Mouse (Mus musculus) kidney, postnatal 14 days (tissue): ENCODE measurements around the gene Mettl16.
"Not testable (repeated sequence)": the region's sequence is repeated elsewhere in the genome, so short reads cannot be mapped to it uniquely, and the experiment has no call there.

Source experiments
- DNase-seq: peaks from one replicate; pipeline ENCODE4 v3.0.0; 2022; ENCODE audit warnings: mixed read lengths

Gene Mettl16

GRCm38 (mm10) chr11:74792874-74793273 is 22.2 kb downstream of the Mettl16 start:
- no peak for DNase-seq

GRCm38 (mm10) chr11:74800658-74801057 is 30.0 kb downstream of the Mettl16 start:
- no peak for DNase-seq

DNA sequence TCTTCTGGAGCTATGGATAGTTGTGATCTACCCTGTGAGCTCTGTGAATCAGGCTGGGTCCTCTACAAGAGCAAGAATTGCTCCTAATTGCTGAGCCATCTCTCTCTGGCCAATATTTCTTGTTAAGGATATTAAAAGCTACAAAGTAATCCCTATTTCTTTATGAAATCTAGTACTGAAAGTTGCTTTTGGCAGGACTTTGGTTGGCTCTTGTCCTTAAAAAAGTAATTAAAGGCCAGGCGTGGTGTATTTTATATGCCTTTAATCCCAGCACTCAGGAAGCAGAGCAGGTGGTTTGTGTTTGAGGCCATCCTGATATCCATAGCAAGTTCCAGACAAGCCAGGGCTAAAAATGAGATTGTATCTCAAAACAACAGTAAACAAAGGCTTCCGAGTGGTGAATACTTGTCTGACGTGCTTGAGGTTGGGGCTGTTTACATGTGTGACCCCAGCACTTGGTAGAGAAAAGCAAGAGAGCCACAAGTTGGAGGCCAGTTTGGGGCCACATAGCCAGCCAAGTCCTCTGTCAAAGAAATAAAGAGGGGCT is 33.5 kb downstream of the Mettl16 start:
- DNase-seq = peak; percentile 30

GRCm38 (mm10) chr11:74807246-74807882 is 36.7 kb downstream of the Mettl16 start:
- DNase-seq = no peak

DNA sequence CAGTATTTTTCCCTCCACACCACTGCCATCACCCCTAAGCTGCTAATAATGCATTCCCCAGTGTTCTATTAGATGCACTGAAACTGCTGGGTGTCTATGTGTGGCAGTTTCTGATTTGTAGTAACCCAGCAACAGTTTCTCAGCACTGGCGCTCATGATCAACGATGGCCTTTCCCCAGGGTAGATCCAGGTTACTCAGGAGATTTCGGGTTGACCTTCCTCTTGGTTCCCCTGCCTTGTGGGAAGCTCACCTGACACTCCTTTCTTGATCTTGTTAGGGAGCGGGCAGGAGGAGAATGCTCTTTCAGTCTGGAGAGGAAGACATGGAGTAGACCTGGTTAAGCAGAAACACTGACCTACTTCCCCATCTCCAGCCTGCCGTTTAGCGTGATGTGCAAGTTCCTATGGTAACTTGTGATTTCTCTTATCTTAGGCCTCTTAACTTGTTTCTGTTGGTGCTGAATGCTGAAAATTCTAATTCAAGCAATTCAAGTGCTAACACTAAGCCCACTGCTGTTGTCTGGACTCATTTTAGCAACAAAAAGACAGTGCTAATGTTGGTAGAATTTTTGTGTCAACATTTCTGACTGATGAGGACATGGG is 37.7 kb downstream of the Mettl16 start:
- no peak for DNase-seq

GRCm38 (mm10) chr11:74810134-74810533 is 39.5 kb downstream of the Mettl16 start:
- DNase-seq = no peak

- DNase-seq = not testable (repeated sequence)
Measured at GRCm38 (mm10) chr11:74811027-74811426, 40.4 kb downstream of the Mettl16 start.

DNA sequence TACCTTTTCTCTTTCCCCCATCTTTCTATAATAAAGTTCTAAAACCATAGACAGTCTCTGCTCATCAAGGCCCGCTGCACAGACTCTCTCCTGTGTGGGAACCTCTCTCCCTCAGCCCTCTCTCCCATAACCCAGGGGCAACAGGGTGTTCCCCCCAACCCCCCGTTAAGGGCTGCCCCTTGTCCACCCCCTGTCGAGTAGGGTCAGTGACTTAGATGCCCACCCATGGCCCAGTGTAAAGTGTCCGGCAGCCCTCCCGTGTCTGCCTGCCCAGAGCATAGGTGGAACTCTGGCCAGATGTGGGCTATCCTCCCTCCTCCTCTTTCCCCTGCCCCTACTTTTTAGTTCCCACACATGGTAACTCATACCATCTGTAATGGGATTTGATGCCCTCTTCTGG is 40.9 kb downstream of the Mettl16 start:
- DNase-seq = no peak

GRCm38 (mm10) chr11:74815795-74816194 is 45.2 kb downstream of the Mettl16 start:
- DNase-seq = no peak

GRCm38 (mm10) chr11:74820921-74821320 is 50.3 kb downstream of the Mettl16 start:
- DNase-seq = no peak

DNA sequence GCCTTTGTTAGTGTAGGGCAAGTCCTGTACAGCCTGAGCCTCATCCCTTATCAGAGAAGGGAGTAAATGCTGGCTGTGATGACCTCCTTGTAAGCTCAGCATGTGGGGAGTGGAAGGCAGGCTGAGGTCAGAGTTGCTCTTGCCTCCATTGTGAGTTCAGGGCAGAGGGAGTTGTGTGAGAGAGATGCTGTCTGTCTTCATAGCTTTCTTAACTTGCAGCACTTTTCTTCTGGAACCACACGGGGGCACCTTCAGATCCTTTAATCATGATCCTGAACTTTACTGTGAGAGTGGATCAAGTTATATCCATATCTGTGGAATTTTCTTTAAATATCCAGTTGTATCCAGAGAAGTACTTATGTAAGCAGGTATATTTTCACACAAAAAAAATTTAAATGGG is 50.8 kb downstream of the Mettl16 start:
- peak; percentile 64 for DNase-seq

DNA sequence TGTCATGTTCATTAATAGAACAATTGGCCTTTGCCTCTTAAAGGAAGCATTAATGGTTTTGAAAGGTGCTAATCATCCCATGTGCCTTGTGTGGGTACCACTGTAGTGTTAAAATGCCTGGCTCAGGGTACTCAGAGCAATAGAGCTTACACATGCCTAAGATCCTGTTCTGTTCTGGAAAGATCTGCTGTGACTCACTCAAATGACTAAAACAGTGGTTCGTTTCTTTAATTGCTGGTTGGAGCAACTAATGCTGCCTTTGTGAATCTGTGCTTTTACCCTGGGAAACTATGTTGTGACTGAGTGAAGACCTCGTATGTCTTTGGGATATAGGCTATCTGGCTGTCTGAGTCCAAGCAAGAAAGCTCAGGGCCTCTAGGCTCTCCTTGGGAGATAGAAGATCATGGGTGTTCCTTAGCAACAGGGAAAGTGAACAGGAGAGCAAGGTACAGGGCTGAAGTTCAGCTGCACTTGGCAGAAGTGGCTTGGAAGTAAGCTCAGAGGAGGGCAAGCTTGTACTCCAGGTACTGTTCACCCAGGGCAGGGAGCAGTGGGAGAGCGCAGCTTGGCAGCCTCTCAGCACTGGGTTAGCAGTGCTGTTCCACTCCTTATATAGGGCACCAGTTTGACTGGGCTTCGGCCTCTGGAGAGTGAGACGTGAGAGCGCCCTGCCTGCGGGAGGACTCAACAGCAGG is 52.3 kb downstream of the Mettl16 start:
- DNase-seq = peak; percentile 81

DNA sequence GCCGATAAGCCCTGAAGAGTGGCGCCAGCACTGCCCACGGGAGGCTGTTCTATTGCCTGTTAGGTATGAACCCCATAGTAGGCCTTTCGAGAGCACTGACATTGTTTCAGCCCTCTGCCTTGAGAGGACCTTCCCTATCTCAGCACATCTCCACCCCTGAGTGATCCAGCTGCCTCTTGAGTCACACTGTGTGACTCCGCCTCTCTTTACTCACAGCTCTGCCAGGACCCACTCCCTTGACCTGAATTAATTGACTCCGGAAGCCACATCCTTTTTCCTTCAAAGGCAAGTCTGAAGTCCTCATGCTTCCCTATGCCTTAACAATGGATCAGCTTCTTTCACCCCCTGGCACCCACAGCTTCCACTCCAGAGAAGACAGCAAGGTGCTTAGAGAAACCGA is 55.5 kb downstream of the Mettl16 start:
- DNase-seq = peak; percentile 67

- no peak for DNase-seq
Measured at GRCm38 (mm10) chr11:74826702-74827101, 56.1 kb downstream of the Mettl16 start.

DNA sequence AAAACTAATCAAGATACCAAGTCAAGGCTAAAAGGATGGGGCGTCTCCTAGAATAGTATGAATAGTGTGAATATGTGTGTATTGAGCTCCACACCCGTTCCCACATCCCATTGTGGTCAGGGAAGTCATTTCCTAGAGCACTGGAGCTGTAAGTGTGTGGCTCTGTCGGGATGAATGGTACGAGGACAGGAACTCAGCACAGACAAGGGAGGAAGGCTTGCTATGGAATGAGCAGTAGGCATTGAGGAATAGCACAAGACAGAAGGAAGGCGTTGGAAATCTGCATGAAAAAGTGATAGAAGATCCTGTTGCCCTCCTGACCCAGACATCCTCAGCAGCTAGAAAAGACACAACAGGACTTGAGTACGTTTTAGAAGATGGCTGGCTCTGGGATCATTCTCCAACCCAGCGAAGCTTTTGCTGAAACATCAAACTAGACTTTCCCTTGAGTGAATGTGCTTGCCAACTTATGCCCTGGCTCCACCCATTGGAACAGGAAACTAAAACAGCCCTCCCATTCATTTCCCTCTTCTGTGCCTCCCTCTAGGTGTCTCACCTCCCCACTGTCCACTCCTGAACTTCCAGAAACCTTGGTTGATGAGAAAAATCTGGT is 57.3 kb downstream of the Mettl16 start:
- DNase-seq = no peak

DNA sequence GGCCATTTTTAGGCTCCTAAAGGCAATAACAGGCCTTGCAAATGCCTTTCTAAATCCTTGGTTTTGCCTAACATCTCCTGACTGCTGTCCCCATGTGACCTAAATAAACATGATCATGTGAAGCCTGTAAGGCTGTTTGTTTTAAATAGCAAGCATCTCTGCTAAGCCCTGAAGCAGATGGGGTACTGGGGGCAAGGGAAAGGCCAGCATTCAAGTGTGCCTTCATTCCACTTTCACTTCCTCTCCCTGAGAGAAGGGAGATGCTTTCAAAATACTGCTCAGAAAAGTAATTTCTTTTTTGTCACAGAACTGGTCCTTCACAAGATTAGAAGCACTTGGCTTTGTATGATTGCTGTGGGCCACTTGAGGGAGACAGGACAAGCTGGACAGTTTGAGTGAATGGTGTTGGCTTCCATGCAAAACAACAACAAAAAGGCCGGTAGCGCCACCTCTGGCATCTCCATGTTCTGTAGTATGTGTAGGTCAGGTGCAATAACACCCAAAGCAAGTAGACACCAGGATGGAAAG is 57.8 kb downstream of the Mettl16 start:
- DNase-seq = no peak

DNA sequence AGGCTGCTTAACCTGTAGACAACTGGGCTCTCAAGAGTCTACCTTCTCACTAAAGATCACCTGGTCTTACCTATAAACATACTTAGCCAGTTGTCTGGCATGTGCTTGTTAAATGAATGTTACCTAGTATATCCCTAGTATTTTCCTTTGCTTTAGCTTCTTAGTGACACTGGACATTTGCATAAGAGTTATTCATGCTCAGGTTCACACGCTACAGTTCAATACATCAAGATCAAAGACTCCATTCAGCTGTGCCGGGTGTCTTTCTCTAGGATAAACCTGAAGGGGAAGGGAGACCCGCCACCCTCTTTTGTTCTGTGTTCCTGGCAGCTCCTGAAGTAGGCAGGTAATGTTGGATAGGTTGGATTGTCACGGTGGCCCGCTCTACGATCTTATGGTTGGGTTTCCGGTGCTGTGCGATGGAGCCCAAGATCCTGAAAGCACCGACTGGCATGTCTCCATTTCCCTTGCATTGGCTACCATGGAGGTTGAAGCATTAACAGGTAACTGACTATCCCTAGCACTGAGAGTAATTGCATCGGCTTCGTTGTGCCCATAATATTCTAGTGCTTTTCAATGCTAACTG is 58.4 kb downstream of the Mettl16 start:
- no peak for DNase-seq

DNA sequence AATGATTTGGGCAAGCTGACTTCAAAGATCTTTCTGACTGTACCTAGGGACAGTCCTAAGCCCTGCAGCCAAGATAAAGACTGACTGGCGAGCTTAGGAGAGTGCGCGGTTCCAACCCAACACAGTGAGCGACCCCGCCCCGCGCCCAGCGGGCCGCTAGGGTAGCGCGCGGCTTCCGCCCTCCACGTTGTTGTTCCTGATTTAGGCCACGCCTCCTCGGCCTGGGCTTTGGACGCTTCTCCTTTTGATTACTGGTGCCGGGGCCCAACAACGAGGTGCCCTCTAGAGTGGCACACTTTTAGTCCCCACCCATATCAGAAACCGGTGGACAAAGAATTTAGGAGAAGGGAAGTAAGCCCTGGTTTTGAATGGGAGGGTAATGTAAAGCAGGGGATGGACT is 59.2 kb downstream of the Mettl16 start:
- peak; percentile 91 for DNase-seq

DNA sequence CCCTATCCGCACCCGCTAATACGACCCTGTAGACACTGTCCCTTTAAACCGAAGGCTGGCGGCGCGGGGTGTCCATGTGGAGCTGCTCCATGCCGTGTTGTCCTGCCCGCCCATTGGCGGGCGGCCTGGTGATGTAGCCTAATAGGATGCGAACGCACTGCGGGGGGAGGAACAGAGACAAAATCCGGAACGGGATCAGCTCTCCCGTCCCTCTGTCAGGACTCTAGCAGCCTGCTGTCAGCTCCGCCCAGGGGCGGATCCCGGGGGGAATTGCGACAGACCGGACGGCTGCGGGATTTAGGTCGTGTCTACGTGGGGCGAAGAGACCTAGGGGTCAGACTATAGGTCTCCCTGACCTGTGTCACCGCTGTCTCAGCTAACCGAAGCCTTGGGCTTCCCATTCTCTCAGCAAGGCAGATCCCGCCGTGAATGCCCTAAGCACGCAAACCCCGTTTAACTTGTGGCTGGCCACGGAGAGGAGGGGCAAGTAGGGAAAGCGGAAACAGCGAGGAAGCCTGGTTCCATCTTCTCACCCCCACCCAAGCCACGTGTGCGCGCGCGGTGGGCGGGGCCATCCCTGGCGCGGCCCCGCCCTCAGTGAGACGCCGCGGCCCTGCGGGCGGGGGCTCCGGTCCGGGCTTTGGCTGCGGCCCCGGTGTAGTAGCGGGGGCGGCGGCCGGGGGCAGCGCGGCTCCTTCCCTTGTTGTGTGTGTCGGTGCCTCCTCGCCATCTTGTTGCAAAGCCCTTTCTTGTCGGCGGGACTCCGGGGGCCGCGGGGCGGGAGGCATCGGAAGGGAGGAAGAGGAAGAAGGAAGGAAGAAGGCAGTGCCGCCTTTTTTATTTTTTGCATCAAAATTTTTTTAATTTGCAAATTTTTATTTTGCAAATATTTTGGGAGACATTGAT is 59.9 kb downstream of the Mettl16 start, which contains the start of gene Mnt:
Mnt (plus strand) TSS at position 665 of the 906 bp plus-strand sequence.
- peak; percentile 100 for DNase-seq

- peak; percentile 75 for DNase-seq
Measured at GRCm38 (mm10) chr11:74831191-74831605, 60.6 kb downstream of the Mettl16 start.

- peak; percentile 100 for DNase-seq
Measured at GRCm38 (mm10) chr11:74831606-74832451, 61.2 kb downstream of the Mettl16 start.
